Mouse (Mus musculus): ENCODE measurements around the gene Nfatc4. TPM values are rescaled to one million over a fixed set of nuclear protein-coding genes. Genes with fewer than 3 reads are reported as not detected.
A peak's percentile ranks its signal among the peaks of the same experiment; 100 is the strongest.

The Nfatc4 gene
- polyA plus RNA-seq, 1 experiment from 2014 or later: 22.0 TPM

- Histone ChIP-seq H3K4me1 (peaks cover 27% of the 10 kb centered on the region), H3K4me2 (replicated peaks) (peak overlapping the region; percentile 85)
- under 1% methylated on average over 30 of the region's 32 CpGs for WGBS
These were observed 1.7 kb downstream of the Nfatc4 start for GRCm38 (mm10) chr14:55824481-55825215.

GRCm38 (mm10) chr14:55825216-55826051 is 2.5 kb downstream of the Nfatc4 start:
- Histone ChIP-seq H3K4me2 (replicated peaks) (peak overlapping the region; percentile 85), H3K4me3 (peak overlapping the region; percentile 49), H3K27ac (0 out of 2 replicates have a peak overlapping the region, but pooled peaks have one; percentile 20), H3K9ac (peak overlapping the region; percentile 58), H3K36me3 (no peaks in the 10 kb centered on the region), H3K9me3 (no peaks in the 10 kb centered on the region), H3K4me1 (peaks cover 27% of the 10 kb centered on the region), H3K27me3 (replicated peaks) (peaks cover 24% of the 10 kb centered on the region)
- under 1% methylated on average over 20 of the region's 37 CpGs for WGBS
- ATAC-seq (ENCODE audit: low FRiP score, low read depth): peak; percentile 30

More at GRCm38 (mm10) chr14:55824481-55825215, 1.7 kb downstream of the Nfatc4 start:
- Histone ChIP-seq H3K27ac (0 out of 2 replicates have a peak overlapping the region, but pooled peaks have one; percentile 20), H3K36me3 (no peaks in the 10 kb centered on the region), H3K9ac (peak overlapping the region; percentile 58), H3K27me3 (replicated peaks) (peaks cover 24% of the 10 kb centered on the region), H3K4me3 (peak overlapping the region; percentile 58), H3K9me3 (no peaks in the 10 kb centered on the region)
- ATAC-seq (ENCODE audit: low FRiP score, low read depth): no peak

- H3K27me3 ChIP-seq (replicated peaks): peaks cover 24% of the 10 kb centered on the region
- peaks cover 27% of the 10 kb centered on the region for H3K4me1 ChIP-seq
- H3K4me3 ChIP-seq: peak overlapping the region; percentile 49
- no peaks in the 10 kb centered on the region for H3K9me3 ChIP-seq
- H3K27ac ChIP-seq: no peak overlapping the region
- no peak for ATAC-seq (ENCODE audit: low FRiP score, low read depth)
- peak overlapping the region; percentile 85 for H3K4me2 ChIP-seq (replicated peaks)
- H3K36me3 ChIP-seq: no peaks in the 10 kb centered on the region
- WGBS: 1% methylated on average over 15 of the region's 15 CpGs
- H3K9ac ChIP-seq: peak overlapping the region; percentile 58; the same call in 1 of the 2 replicates
These were observed 3.2 kb downstream of the Nfatc4 start for GRCm38 (mm10) chr14:55826142-55826541.

- WGBS: 9% methylated on average over 41 of the region's 41 CpGs
- Histone ChIP-seq H3K36me3 (no peaks in the 10 kb centered on the region), H3K4me2 (replicated peaks) (peak overlapping the region; percentile 85), H3K27me3 (replicated peaks) (peaks cover 24% of the 10 kb centered on the region), H3K27ac (no peak overlapping the region), H3K4me3 (peak overlapping the region; percentile 49), H3K4me1 (peaks cover 27% of the 10 kb centered on the region), H3K9ac (peak overlapping the region; percentile 58; the same call in 1 of the 2 replicates), H3K9me3 (no peaks in the 10 kb centered on the region)
- ATAC-seq (ENCODE audit: low FRiP score, low read depth): no peak
These were observed 3.8 kb downstream of the Nfatc4 start for GRCm38 (mm10) chr14:55826551-55827340.

- no peak for ATAC-seq (ENCODE audit: low FRiP score, low read depth)
- H3K4me2 ChIP-seq (replicated peaks): 0 out of 2 replicates have a peak overlapping the region, but pooled peaks have one; percentile 12
- H3K27ac ChIP-seq: no peak overlapping the region
- H3K27me3 ChIP-seq (replicated peaks): peaks cover 24% of the 10 kb centered on the region
- H3K9ac ChIP-seq: no peak overlapping the region
- no peaks in the 10 kb centered on the region for H3K9me3 ChIP-seq
- H3K36me3 ChIP-seq: no peaks in the 10 kb centered on the region
- H3K4me3 ChIP-seq: no peak overlapping the region
- peaks cover 27% of the 10 kb centered on the region for H3K4me1 ChIP-seq
- 43% methylated on average over 3 of the region's 3 CpGs for WGBS
These were observed 5.8 kb downstream of the Nfatc4 start for GRCm38 (mm10) chr14:55828716-55829263.

GRCm38 (mm10) chr14:55829854-55830253 is 6.9 kb downstream of the Nfatc4 start:
- 94% methylated on average over 16 of the region's 16 CpGs for WGBS
- Histone ChIP-seq H3K4me2 (replicated peaks) (no peak overlapping the region), H3K27me3 (replicated peaks) (peaks cover 24% of the 10 kb centered on the region), H3K27ac (no peak overlapping the region), H3K36me3 (no peaks in the 10 kb centered on the region), H3K4me1 (peaks cover 16% of the 10 kb centered on the region), H3K4me3 (no peak overlapping the region), H3K9ac (no peak overlapping the region), H3K9me3 (no peaks in the 10 kb centered on the region)
- no peak for ATAC-seq (ENCODE audit: low FRiP score, low read depth)

- Histone ChIP-seq H3K9me3 (no peaks in the 10 kb centered on the region), H3K9ac (no peak overlapping the region), H3K4me3 (no peak overlapping the region), H3K36me3 (no peaks in the 10 kb centered on the region), H3K4me1 (peaks cover 11% of the 10 kb centered on the region), H3K27ac (no peak overlapping the region), H3K27me3 (replicated peaks) (peaks cover 21% of the 10 kb centered on the region), H3K4me2 (replicated peaks) (no peak overlapping the region)
- WGBS: 84% methylated on average over 4 of the region's 4 CpGs
- no peak for ATAC-seq (ENCODE audit: low FRiP score, low read depth)
These were observed 7.4 kb downstream of the Nfatc4 start for GRCm38 (mm10) chr14:55830331-55830730.

- no peak overlapping the region for H3K27ac ChIP-seq
- no peak overlapping the region for H3K4me3 ChIP-seq
- H3K4me2 ChIP-seq (replicated peaks): no peak overlapping the region
- 85% methylated on average over 4 of the region's 4 CpGs for WGBS
- ATAC-seq (ENCODE audit: low FRiP score, low read depth): no peak
- H3K27me3 ChIP-seq (replicated peaks): 0 out of 2 replicates have a peak, but pooled peaks cover 3% of the 10 kb centered on the region
- H3K4me1 ChIP-seq: no peaks in the 10 kb centered on the region
- no peak overlapping the region for H3K9ac ChIP-seq
- no peaks in the 10 kb centered on the region for H3K36me3 ChIP-seq
- H3K9me3 ChIP-seq: no peaks in the 10 kb centered on the region
These were observed 10.2 kb downstream of the Nfatc4 start for GRCm38 (mm10) chr14:55833126-55833525.

GRCm38 (mm10) chr14:55834808-55835533 is 12.0 kb downstream of the Nfatc4 start:
- no peak overlapping the region for H3K27ac ChIP-seq
- H3K36me3 ChIP-seq: no peaks in the 10 kb centered on the region
- ATAC-seq (ENCODE audit: low FRiP score, low read depth): no peak
- no peak overlapping the region for H3K4me2 ChIP-seq (replicated peaks)
- no peak overlapping the region for H3K4me3 ChIP-seq
- no peak overlapping the region for H3K9ac ChIP-seq
- no peaks in the 10 kb centered on the region for H3K27me3 ChIP-seq (replicated peaks)
- 76% methylated on average over 5 of the region's 5 CpGs for WGBS
- H3K9me3 ChIP-seq: no peaks in the 10 kb centered on the region
- no peaks in the 10 kb centered on the region for H3K4me1 ChIP-seq

GRCm38 (mm10) chr14:55838312-55838711 is 15.4 kb downstream of the Nfatc4 start:
- Histone ChIP-seq H3K4me2 (replicated peaks) (no peak overlapping the region), H3K9ac (no peak overlapping the region), H3K36me3 (no peaks in the 10 kb centered on the region), H3K27me3 (replicated peaks) (no peaks in the 10 kb centered on the region), H3K9me3 (no peaks in the 10 kb centered on the region), H3K4me1 (no peaks in the 10 kb centered on the region), H3K4me3 (no peak overlapping the region), H3K27ac (no peak overlapping the region)
- ATAC-seq (ENCODE audit: low FRiP score, low read depth): no peak
- WGBS: 90% methylated on average over 5 of the region's 5 CpGs

- Histone ChIP-seq H3K4me2 (replicated peaks) (no peak overlapping the region), H3K4me1 (no peaks in the 10 kb centered on the region), H3K9me3 (no peaks in the 10 kb centered on the region), H3K4me3 (no peak overlapping the region), H3K27ac (no peak overlapping the region), H3K27me3 (replicated peaks) (no peaks in the 10 kb centered on the region), H3K36me3 (no peaks in the 10 kb centered on the region), H3K9ac (no peak overlapping the region)
- WGBS: 84% methylated on average over 4 of the region's 4 CpGs
- ATAC-seq (ENCODE audit: low FRiP score, low read depth): no peak
These were observed 15.8 kb downstream of the Nfatc4 start for GRCm38 (mm10) chr14:55838740-55839139.
